In genomic region chr11:97536835-97537579, GRCm38 (mm10) we compare ENCODE assay signal across 8 mouse cellular contexts. TPM values are rescaled to one million over a fixed set of nuclear protein-coding genes. Genes with fewer than 3 reads are reported as not detected.
A peak's percentile ranks its signal among the peaks of the same experiment; 100 is the strongest.
DNase-seq lines count a peak whose midpoint lies in the region; ATAC-seq lines count a peak whose summit lies in the region.
"Had no signal": no experiment of that assay in that cellular context is flagged by ENCODE, and none has a peak within 500 bp of the region (broad histone marks: within the 10 kb centered on the region; RNA-seq: fewer than 3 reads in every experiment).

No protein-coding gene starts in this region.

- DNase-seq in right cerebral cortex, adult 18-20 months, result peak; percentile 56
- DNase-seq in right cerebral cortex, postnatal 36 days (ENCODE audit: low spot score in 2 of 2), result no peak
- DNase-seq in cerebellum, postnatal 10 days, result peak; percentile 96 to 97
- DNase-seq in liver, result peak; percentile 28
- no peak for DNase-seq in gastrocnemius, postnatal 14 days

- no peaks in the 10 kb centered on the region for H3K9me3 ChIP-seq in heart, embryonic 15.5 days (replicated peaks)
- H3K9me3 ChIP-seq in stomach, embryonic 16.5 days (replicated peaks; ENCODE audit: control insufficient read depth, low read length), result no peaks in the 10 kb centered on the region

- peaks cover 40% of the 10 kb centered on the region for H3K4me1 ChIP-seq in heart, embryonic 15.5 days (replicated peaks)
- H3K4me1 ChIP-seq in stomach, embryonic 16.5 days (ENCODE audit: control insufficient read depth, insufficient read depth, low read length), result peaks cover 26% of the 10 kb centered on the region

- H3K9ac ChIP-seq in heart, embryonic 15.5 days, result peak overlapping the region; percentile 28; the same call in 1 of the 2 replicates
- peak overlapping the region; percentile 36 for H3K9ac ChIP-seq in stomach, embryonic 16.5 days (ENCODE audit: low read length)

- intact Hi-C loops in gastrocnemius, postnatal 14 days (cut with DNase I; ENCODE audit: low total_unique reads), result no loop called here

- H3K27me3 ChIP-seq in heart, embryonic 15.5 days, result peaks cover 96% of the 10 kb centered on the region
- H3K27me3 ChIP-seq in stomach, embryonic 16.5 days (ENCODE audit: control insufficient read depth, insufficient read depth, low read length), result peaks cover 63% of the 10 kb centered on the region

- no peaks in the 10 kb centered on the region for H3K36me3 ChIP-seq in heart, embryonic 15.5 days
- no peaks in the 10 kb centered on the region for H3K36me3 ChIP-seq in stomach, embryonic 16.5 days (ENCODE audit: control insufficient read depth, insufficient read depth, low read length)

- WGBS in heart, embryonic 15.5 days, result 1% methylated on average over 36 of the region's 36 CpGs
- WGBS in stomach, embryonic 16.5 days, result 1% methylated on average over 36 of the region's 36 CpGs

- ATAC-seq in heart, embryonic 15.5 days (replicated peaks; ENCODE audit: insufficient number of reproducible peaks, insufficient read depth, low FRiP score, low read depth), result no peak
- no peak for ATAC-seq in stomach, embryonic 16.5 days (ENCODE audit: insufficient read depth, low FRiP score)

- peak overlapping the region; percentile 89 for H3K4me2 ChIP-seq in heart, embryonic 15.5 days
- H3K4me2 ChIP-seq in stomach, embryonic 16.5 days (ENCODE audit: low read depth, low read length), result peak overlapping the region; percentile 51

- no peak overlapping the region for H3K27ac ChIP-seq in heart, embryonic 15.5 days
- H3K27ac ChIP-seq in stomach, embryonic 16.5 days (ENCODE audit: low read length), result no peak overlapping the region

- peak overlapping the region; percentile 49 for H3K4me3 ChIP-seq in heart, embryonic 15.5 days
- peak overlapping the region; percentile 32 for H3K4me3 ChIP-seq in stomach, embryonic 16.5 days (replicated peaks; ENCODE audit: low read length)
- H3K4me3 ChIP-seq: erythroblast, embryonic 14.5 days had no signal

RNA-seq across cellular contexts. Expression of gene 4933428G20Rik, which starts 36.9 kb away (rescaled TPM):
- polyA plus RNA-seq in heart, embryonic 15.5 days (2015; fragmentation: Nextera tagmentation; extraction: Ambion mirVana), result 0.78 and 1.0 TPM in 2 replicates
- polyA plus RNA-seq in stomach, embryonic 16.5 days (2015; fragmentation: Nextera tagmentation; extraction: Ambion mirVana), result 0.80 and 0.90 TPM in 2 replicates
- not detected for total RNA-seq in gastrocnemius, postnatal 14 days (2021)
- polyA plus RNA-seq: erythroblast, embryonic 14.5 days had no signal

RNA-seq across cellular contexts. Expression of gene Srcin1, which starts 39.0 kb away (rescaled TPM):
- polyA plus RNA-seq in heart, embryonic 15.5 days (2015; fragmentation: Nextera tagmentation; extraction: Ambion mirVana), result 0.06 and 0.15 TPM in 2 replicates
- 0.36 and 0.39 TPM in 2 replicates for polyA plus RNA-seq in stomach, embryonic 16.5 days (2015; fragmentation: Nextera tagmentation; extraction: Ambion mirVana)
- total RNA-seq in gastrocnemius, postnatal 14 days (2021), result under 1 TPM; 0.51 to 0.64 TPM
- polyA plus RNA-seq: erythroblast, embryonic 14.5 days had no signal

Comparison
In these comparisons a context has a peak if more than half of its experiments do, and no peak if none do; other contexts are left out.
1. DNase-seq: peak in right cerebral cortex, adult 18-20 months (single experiment), cerebellum, postnatal 10 days (2 of 2) and liver (single experiment); none in right cerebral cortex, postnatal 36 days (0 of 2) and gastrocnemius, postnatal 14 days (single experiment).